Mouse (Mus musculus) ES-E14 (cell line): ENCODE measurements at regions not wholly inside any gene's neighbourhood (a gene's known extent, or its start where the extent isn't known, plus 50 kb on each side); places are given as distances from the start of the nearest gene placed in this dataset.

Experiments
- CHD2 ChIP-seq: IDR thresholded peaks from 2 replicates; pipeline ENCODE4 v1.6.1; 2014; ENCODE audit warnings: mild to moderate bottlenecking, low read depth, low read length, inconsistent platforms
- HCFC1 ChIP-seq: IDR thresholded peaks from 2 replicates; pipeline ENCODE4 v1.6.1; 2012; ENCODE audit warnings: low read length, inconsistent platforms, borderline replicate concordance; ENCODE audit not compliant: insufficient read depth

DNA sequence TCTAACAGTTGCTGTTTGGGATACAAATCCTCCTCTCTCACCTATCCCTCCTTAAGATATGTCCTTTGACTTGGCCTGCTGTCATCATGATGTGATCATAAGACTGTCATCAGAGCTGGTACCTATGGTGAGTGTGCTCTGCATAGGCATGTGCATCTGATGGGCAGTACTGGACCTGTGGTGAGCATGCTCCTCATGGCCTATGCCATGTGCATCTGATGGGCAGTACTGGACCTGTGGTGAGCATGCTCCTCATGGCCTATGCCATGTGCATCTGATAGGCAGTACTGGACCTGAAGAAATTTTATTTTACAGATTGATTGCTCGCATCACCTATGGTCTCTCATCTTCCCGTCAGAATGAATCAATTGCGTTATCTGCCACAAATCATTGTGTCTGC lies 325.8 kb upstream of the Rgmb start:
- TF ChIP-seq CHD2 = no peak
- TF ChIP-seq HCFC1 = no peak
